Mouse (Mus musculus): ENCODE results near the gene Papss2. TPM values are rescaled to one million over a fixed set of nuclear protein-coding genes. Genes with fewer than 3 reads are reported as not detected.

Gene Papss2
- polyA plus RNA-seq, 1 experiment from 2014 or later = 5.5 TPM

Other genes starting within 250 kb of the Papss2 start
- 12.2 and 15.3 TPM in 2 replicates for gene Sgms1, start 206.1 kb upstream of the Papss2 start, polyA plus RNA-seq (2014; fragmentation: Nextera tagmentation; extraction: Ambion mirVana)
- 108 and 117 TPM in 2 replicates for gene Rpl9-ps6, start 129.2 kb upstream of the Papss2 start, polyA plus RNA-seq (2014; fragmentation: Nextera tagmentation; extraction: Ambion mirVana)
- 73.1 and 77.6 TPM in 2 replicates for gene Minpp1, start 110.0 kb upstream of the Papss2 start, polyA plus RNA-seq (2014; fragmentation: Nextera tagmentation; extraction: Ambion mirVana)
- gene Atad1, start 144.0 kb downstream of the Papss2 start, polyA plus RNA-seq (2014; fragmentation: Nextera tagmentation; extraction: Ambion mirVana) = 85.9 and 98.4 TPM in 2 replicates
- 7.4 and 8.4 TPM in 2 replicates for gene Pten, start 161.7 kb downstream of the Papss2 start, polyA plus RNA-seq (2014; fragmentation: Nextera tagmentation; extraction: Ambion mirVana)

All from embryonic facial prominence, embryonic 11.5 days (tissue).